Mouse (Mus musculus): ENCODE data around the gene Brsk1.

Gene Brsk1

DNA sequence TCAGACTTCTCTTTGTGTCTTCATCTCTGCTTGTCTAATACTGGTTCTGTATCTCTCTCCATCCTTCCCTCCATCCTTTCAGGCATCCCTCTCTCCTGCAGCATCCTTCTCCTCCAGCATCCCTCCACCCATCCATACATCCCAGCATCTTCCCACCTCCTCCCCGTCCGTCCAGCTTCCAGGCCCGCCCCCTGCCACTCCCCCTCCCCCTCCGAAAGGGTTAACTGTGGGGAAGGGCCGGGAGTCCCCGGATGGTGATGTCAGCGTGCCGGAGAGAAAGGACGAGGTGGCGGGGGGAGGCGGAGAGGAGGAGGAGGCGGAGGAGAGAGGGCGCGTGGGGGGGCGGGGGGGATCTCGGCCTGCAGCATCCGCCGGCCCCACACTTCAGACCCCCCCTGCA lies at the start of gene Brsk1:
TSS of gene Brsk1 (plus strand) at position 218 of the 400 bp plus-strand sequence.
- DNase-seq (ENCODE audit: low read depth, low spot score): peak; percentile 95

DNA sequence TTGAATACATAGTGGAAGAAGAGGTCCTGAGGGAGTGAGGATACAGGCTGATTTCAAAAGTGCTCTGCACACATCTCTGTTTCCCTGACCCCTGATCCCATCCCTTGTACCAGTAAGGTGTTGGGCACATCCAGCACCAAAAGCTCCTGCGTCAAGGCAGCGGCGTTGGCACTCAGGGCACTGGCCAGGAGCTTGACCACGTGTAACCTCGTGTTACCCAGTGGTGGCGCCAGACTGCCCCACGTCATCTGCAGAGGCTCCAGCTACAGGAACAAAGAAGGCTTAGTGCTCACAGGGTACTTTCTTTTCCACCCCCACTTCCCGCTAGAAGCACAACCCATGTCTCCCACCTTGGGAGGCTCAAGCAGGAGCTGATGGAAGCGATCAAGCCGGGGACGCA lies 49.2 kb upstream of the Brsk1 start:
- peak; percentile 77 for DNase-seq (ENCODE audit: low read depth, low spot score)

DNA sequence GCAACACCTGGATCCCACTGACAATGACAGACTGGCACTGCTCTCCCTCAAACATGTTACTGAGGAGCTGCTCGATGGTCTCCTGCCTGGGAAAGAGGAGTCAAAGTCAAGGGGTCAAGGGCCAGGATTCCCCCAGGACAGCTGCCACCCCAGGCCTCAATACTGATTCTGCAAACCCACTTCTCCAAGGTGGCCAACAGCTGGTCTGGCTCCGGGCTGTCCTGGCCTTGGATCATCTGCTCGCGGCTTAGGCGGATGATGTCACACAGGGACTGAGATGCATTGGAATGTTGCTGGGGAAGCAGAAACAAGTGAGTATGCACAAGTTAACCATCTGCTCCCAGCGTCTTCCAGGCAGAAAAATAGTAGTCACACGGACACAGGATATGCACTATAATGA lies 48.4 kb upstream of the Brsk1 start:
- no peak for DNase-seq (ENCODE audit: low read depth, low spot score)

DNA sequence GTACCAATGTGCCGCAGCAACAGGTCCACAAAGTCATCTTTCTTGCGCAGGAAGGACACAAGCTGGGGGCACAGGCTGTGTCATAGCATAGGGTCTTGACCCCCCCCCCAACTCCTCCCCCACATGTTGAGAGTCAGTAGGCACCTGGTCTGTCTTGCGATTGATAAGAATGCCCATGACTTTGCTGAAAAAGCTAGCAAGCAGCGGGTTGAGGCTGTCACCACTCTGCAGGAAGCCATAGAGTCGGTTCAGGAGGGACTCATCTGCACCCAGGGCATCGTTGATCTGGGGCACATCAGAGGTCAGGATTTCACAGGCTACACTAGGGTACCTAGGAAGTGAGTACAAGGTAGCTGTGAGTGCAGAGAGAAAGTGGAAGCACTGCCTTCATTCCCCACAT lies 47.2 kb upstream of the Brsk1 start:
- no peak for DNase-seq (ENCODE audit: low read depth, low spot score)

DNA sequence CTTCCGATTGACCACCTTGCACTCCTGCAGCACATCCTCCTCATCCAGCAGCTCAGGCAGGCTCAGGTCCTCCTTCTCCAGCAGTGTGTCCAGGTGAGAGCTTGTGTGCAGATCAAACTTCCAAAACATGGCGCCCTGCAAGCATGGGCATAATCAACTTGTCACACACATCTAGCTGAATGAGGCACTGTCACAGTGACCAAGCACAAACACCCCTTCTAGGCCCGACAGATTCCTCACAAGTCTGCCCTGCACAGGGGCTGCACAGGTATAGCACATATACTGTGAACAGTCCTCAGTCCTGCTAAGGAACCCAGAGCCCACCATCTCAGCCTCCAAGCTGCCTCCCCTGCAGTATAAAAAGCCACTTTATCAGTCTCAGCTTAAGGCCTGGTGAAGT lies 43.6 kb upstream of the Brsk1 start:
- no peak for DNase-seq (ENCODE audit: low read depth, low spot score)

DNA sequence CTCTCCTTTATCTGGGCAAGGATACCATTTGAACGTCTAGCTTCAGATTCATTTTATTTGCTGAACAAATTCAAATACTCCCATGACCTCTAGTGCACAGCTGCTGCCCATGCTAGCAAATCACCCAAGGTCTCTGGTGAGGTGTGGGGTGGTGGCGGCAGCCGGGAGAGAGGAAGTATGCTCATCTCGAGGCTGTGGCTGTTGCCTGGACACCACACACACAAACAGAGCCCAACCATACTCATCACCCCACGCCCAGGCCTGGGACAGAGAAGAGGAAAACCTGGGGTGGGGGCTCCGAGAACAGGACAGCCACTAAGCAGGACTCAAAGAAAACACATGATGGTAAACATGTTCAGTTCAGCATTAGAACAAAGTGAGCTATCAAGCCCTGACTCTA lies 43.1 kb upstream of the Brsk1 start:
- DNase-seq (ENCODE audit: low read depth, low spot score): no peak

DNA sequence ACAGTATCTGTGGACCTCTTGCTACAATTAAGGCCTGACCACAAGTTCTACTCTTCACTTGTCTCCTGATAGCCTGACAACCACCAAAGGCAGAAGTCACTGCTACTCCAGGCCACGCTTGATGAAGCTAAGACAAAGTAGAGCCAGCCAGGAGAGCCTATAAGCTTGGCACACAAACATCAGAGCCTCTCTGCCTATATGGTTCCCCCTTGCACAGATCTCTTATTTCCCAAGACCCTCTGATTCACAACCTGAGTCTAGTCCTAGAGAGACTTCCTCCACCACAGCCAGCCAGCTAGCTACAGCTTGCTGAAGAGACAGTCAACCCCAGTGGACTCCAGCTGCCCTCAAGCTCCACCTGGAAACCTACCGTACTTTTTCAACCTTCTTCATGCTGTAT lies 42.4 kb upstream of the Brsk1 start:
- DNase-seq (ENCODE audit: low read depth, low spot score): no peak

DNA sequence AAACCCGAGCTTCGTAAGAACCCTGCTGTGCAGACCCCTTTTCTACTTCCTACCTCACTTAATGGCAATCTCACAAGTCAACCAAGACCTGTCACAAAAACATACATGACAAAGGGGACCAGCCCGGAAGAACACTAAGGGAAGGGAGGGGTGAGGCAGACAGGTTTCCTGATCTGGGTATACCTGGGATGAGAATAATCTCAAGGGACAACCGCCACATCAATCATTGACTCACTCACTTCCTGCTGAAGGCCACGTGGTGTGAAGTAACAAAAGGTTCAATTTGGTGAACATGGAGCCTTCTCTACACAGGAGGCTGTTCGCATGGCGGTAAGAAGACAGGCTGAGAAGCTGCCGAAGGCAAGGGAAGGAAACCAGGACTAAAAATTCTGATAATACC lies 38.8 kb upstream of the Brsk1 start:
- DNase-seq (ENCODE audit: low read depth, low spot score): no peak

DNA sequence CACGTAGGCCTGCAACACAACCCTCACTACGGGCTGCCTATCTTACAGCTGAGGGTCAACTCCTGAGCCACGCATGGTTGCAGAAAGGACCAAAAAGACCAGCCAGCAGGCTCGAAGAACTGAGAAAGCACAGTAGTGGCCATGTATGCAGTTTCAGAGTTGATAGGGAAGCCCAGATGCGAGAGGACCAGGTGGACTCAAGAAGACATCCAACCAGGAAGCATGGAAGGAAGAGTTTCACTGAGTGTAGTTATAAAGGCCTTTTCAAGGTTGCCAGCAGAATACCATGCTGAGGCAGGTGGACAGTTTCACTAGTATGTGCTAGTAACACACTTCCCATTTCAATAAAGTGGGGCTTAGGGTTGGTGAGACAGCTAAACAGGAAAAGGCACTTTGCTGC lies 37.7 kb upstream of the Brsk1 start:
- no peak for DNase-seq (ENCODE audit: low read depth, low spot score)

DNA sequence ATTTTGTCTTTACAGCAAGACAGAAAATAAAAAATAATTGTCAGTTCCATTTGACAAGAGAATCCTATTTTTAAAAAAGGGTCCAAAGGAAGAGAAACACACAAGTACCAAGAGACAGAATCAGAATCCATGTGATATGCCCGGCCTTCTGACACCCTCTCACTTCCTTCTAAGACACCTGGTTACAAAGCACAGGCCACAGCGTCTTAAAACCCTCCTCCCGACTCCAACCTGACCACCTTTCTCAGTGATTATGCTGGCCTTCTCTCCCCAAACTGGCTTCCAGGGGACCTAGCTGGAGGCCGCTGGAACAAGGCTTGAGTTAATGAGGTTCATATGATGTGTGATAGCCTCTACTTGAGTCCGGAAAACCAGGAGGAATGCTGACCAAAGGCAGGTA lies 37.1 kb upstream of the Brsk1 start:
- no peak for DNase-seq (ENCODE audit: low read depth, low spot score)

DNA sequence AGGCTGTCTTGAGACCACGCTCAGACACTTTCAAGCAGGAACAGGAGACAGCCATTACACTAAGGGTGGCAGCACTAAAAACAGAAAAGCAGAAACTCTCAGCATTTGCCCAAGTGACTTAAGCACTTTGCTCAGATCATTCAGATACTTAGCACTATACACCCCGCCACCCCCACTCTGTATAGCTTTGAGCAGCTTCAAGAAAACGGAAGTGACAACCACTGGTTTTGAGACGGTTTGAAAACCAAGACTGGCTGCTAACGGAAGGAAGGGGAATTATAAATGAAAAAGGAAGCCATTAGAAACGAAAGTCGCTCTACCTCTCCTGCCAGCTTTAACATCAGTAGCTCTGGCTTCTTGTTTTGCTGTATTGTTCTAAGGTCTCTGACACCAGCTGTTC lies 36.6 kb upstream of the Brsk1 start:
- peak; percentile 64 for DNase-seq (ENCODE audit: low read depth, low spot score)

DNA sequence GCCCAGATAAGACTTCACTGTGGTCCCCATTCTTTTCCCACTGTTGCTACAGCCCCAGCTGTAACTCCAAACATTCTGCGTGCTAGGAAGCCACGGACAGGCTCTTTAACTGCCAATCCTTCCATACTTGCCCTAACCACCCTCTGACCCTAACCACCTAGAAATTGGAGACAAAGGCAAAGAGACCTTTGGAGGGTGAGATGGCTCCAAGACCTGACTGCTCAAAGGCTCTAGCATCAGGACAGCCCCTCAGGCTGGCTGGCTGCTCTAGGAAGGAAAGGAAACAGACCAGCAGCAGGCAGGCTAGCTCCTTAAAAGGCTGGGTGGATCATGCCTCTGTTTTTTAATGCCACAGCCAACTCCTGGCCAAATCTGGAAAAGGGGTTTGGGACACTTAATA lies 36.2 kb upstream of the Brsk1 start:
- no peak for DNase-seq (ENCODE audit: low read depth, low spot score)

DNA sequence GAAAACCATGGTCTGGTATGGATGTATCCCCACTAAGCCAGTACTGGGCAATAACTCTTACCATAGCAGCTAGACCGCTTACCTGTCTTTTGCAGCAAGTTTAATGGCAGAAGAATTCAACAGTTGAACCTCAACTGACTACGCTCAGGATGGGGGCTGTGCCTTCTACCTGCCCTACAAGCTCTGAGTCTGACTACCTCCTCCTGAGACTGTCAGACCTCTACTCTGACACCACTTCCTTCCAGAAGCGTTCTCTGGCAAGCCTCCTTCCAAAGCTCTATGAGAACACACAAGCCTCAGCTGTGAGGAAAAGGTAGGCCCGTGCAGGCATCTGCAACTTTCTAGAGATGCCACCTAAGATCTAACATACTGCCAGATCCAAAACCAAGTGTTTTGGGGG lies 35.0 kb upstream of the Brsk1 start:
- no peak for DNase-seq (ENCODE audit: low read depth, low spot score)

DNA sequence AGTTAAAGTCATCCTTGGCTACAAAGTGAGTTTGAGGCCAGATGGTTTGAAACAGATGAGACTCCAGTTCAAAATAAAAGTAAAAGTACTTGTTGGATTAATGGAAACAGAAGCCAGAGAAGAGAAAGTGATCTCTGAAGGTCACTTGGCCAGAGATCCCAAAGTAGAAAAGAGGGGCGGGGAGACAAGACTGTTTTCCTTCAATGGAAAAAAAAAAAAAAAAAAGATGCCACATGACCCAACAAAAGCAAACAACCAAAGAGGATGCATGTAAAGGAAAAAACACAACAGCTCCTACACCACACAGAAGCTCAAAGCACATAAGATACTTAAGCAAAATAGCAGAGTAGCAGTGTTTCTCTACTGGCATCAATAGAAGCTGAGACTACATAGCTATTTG lies 34.5 kb upstream of the Brsk1 start:
- no peak for DNase-seq (ENCODE audit: low read depth, low spot score)

DNA sequence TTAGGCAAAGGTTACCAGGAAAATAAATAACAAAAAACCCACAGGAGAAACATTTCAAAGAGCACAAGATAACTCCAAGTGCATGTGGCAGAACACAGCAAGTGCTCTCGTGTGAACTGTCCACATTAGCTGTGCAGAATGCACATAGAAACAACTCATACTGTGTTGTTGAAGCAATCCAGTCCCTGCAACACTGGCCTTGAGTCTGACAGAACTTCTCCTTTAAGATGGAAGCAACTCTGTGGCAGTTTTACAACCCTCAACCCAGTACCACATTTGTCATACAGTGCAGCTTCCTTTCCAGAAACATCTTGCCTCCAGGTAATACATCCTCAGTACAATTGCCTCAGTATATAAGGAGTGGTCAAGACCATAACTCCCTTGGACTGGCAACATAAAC lies 33.6 kb upstream of the Brsk1 start:
- DNase-seq (ENCODE audit: low read depth, low spot score): no peak

DNA sequence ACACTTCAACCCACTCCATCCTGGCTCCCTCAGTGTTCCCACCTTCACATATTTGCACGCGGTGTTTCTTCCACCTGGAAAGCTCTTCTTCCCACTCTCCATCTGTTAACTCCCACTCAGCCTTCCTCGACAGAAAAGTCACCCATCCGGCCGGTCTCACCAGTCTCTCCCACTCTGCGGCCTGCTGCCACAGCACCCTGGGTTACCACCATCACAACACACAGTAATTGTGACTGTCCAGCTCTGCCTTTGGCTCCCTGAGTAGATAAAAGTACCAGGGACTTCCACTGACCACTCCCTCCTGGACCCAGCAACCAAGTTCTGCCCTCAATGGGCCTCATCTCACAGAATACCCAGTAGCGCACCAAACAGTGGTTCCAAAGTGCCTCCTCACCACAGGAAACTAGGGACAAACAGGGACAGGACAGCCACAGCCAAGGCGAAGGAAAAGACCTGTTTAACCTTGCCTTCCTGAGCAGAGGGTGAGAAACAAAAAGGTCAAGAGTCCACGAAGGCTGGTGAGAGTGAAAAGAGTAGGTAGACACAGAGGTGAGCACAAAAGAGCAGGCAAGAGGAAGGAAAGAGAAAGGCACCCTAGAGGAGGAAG lies 32.8 kb upstream of the Brsk1 start:
- peak; percentile 72 for DNase-seq (ENCODE audit: low read depth, low spot score)

DNA sequence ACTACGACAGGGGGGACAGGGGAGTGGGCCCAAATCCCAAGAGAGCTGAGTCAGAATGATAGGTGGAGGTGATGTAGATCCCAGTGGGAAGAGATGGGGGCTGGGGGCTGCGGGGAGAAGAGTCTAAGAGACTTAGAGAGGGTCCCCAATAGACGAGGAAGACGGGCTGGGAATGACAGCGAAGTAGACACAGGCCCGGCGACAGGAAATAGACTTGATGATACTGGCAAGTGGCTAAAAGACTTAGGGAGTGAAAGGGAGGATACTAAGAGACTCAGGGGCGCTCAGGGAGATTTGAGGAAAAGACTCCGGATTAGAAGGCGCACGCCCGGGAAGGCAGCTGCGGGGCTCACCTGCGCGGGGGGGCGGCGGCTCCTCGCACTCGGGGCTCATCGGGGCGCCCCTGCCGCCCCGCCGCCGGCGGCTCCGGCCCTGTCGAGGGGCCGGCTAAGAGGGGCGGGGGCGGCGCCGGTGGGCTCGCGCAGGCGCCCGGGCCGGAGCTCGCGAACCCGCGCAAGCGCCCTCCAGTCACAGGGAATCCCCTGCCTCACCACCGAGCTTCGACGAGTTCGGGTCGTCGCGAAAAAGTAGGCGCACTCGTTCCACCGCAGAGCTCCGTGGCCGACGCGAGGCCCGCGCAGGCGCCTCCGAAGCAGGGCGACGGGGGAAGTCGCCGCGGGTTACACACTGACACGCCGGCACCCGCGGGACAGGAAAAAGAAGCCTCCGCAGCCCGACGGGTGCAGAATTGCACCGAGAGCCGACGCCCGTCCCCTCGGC lies 32.1 kb upstream of the Brsk1 start:
- no peak for DNase-seq (ENCODE audit: low read depth, low spot score)

DNA sequence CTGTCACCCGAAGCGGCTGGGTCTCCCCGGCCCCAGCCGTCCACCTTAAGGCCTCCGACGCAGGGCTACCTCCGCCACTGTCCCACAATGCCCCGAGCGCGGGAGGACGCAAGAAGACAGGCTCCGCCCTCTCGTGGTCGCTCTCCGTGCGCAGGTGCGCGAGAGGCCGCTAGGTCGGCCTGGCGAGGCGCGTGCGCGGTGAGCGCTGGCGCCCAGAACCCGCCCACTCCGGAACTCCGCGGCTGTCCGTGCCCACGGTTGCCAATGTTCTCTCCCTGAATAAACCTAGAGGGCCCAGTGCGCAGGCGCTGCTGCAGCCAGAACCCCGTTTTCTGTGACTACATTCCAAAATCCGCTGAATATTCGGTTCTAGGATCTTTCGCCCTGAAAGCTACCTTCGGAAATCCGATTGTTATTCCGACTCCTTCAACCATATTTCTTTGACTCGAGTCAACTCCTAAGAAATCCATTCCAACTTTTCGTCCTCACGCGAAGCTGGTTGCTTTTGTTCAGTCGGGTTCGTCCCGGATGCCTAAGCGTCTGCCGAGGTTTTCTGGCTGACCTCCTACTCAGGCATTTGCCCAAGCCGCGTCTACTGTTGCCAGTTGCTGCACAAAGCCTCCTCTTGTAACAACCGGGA lies 31.4 kb upstream of the Brsk1 start, which contains the start of gene Ppp6r1:
TSS of gene Ppp6r1 (minus strand) at position 108 of the 640 bp plus-strand sequence.
- peak; percentile 100 for DNase-seq (ENCODE audit: low read depth, low spot score)

DNA sequence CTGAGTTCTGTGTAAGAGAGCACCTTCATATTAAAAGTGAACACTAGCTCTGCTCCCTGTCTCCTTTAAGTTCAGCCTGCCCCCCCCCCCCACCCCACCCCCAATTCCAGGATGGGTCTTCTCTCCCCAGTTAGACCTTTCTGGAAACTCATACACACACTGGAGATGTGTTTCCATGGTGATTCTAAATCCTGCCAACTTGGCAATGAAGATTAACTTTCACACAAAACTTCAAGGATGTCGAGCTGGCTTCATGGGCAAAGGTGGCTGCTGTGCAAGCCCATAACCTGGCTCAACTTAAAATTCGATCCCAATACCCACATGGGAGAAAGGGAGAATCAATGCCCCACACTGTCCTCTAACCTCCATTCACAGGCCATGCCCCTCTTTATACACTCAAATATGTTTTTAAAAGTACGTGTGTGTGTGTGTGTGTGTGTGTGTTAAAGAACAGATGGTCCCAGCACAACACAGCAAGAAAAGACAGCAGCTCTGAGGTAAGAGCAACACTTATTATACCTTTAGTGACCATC lies 30.4 kb upstream of the Brsk1 start:
- DNase-seq (ENCODE audit: low read depth, low spot score): peak; percentile 29

DNA sequence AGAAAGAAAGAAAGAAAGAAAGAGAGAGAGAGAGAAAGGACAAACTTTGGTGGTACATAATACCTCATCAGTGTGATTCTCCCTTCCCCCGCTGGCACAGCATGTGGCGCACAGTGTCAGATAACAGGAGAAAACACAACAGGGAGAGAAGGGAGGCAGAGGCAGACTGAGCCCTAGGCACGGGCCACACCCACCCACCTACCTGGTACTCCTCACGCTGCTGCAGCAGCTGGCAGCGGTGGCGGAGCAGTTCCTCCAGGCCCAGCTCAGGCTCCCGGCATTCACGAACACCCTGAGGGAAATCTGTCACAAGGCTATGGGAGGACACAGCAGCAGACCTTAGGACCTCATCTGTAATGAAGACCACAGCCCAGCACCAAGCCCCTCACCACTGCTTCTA lies 27.2 kb upstream of the Brsk1 start:
- DNase-seq (ENCODE audit: low read depth, low spot score): peak; percentile 55

DNA sequence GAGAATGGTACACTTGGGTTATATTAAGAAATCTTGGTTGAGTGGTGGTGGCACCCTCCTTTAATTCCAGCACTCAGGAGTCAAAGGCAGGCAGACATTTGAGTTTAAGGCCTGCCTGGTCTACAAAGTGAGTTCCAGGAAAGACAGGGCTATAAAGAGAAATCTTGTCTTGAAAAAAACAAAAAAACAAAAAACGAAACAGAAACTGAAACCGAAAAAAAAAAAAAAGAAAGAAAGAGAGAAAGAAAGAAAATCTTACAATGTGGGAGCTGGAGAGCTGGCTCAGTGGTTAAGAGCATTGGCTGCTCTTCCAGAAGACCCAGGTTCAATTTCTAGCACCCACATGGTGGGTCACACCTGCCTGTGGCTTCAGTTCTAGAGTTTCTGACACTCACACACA lies 26.7 kb upstream of the Brsk1 start:
- no peak for DNase-seq (ENCODE audit: low read depth, low spot score)

DNA sequence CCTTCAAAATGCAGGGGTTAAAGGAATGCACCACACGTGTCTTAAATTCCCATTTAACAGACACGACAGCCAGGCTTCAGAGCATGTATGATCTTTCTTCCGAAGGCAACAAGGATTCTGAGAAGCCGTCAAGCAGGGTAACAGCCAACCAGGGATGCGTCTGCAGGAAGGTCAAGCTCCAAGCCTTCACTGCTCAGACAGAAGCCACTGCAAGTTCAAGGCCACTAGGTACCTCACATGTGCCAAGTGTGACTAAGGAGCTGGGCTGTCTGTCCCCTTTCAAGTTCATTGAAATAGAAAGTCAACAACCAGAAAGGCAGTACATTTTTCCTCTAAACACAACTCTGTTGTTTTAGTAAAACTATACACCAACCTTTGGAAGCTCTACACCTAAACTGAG lies 23.5 kb upstream of the Brsk1 start:
- DNase-seq (ENCODE audit: low read depth, low spot score): no peak

DNA sequence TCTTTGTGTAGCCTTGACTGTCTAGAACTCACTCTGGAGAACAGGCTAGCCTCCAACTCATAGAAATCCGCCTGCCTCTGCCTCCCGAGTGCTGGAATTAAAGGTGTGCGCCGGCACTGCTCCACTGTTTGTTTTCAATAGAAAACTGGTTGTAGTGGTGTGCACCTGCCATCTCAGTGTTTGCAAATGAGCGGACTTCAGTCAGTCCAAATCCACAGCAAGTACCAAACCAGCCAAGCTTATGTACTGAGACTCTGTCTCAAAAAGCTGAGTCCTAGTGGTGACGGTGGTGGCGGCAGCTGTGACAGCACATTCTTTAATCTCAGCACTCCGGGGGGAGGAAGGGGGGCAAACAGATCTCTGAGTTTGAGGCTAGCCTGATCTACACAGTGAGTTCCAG lies 21.9 kb upstream of the Brsk1 start:
- DNase-seq (ENCODE audit: low read depth, low spot score): no peak

Data from brain, adult 2 months (tissue).